21 mouse cellular contexts compared by ENCODE assay signal in genomic region chr10:77119437-77119836, GRCm38 (mm10). TPM values are rescaled to one million over a fixed set of nuclear protein-coding genes. Genes with fewer than 3 reads are reported as not detected.
A peak's percentile ranks its signal among the peaks of the same experiment; 100 is the strongest.
DNase-seq lines count a peak whose midpoint lies in the region; ATAC-seq and TF ChIP-seq lines count a peak whose summit lies in the region.
"Had no signal": no experiment of that assay in that cellular context is flagged by ENCODE, and none has a peak within 500 bp of the region (broad histone marks: within the 10 kb centered on the region; RNA-seq: fewer than 3 reads in every experiment).

No protein-coding gene starts in this region.

- H3K36me3 ChIP-seq in kidney, embryonic 14.5 days (ENCODE audit: control insufficient read depth, insufficient read depth, low read length) = no peaks in the 10 kb centered on the region
- H3K36me3 ChIP-seq in E14TG2a.4 (ENCODE audit: insufficient read depth, low read length) = peaks cover 44% of the 10 kb centered on the region
- H3K36me3 ChIP-seq: forebrain, embryonic 12.5 days; hindbrain, embryonic 12.5 days had no signal

- WGBS in kidney, embryonic 14.5 days = 60% methylated on average over 11 of the region's 11 CpGs

- ATAC-seq in kidney, embryonic 14.5 days (ENCODE audit: low FRiP score, low TSS enrichment) = no peak
- ATAC-seq: forebrain, embryonic 16.5 days; hindbrain, embryonic 16.5 days had no signal

- peak; percentile 56 for DNase-seq in kidney, adult 11 months
- peak; percentile 63 for DNase-seq in kidney, adult 9 months
- peak; percentile 53 for DNase-seq in kidney, postnatal 14 days
- no peak for DNase-seq in cerebellum, postnatal 4 days (ENCODE audit: low spot score in 2 of 2)
- no peak for DNase-seq in spleen, adult 12 weeks (ENCODE audit: low spot score)
- DNase-seq in adrenal gland, postnatal 25 days = no peak
- DNase-seq: adrenal gland, postnatal 10 days; cerebellum, adult 11-12 months; cerebellum, adult 9-10 months; cerebellum, postnatal 25 days; gastrocnemius, postnatal 10 days; heart, adult 18-20 months; heart, postnatal 10 days; heart, postnatal 4 days had no signal

- no peak overlapping the region for H3K9ac ChIP-seq in kidney, embryonic 14.5 days (ENCODE audit: low read depth, low read length)
- H3K9ac ChIP-seq: forebrain, embryonic 12.5 days; hindbrain, embryonic 12.5 days had no signal

- H3K4me3 ChIP-seq in kidney, embryonic 14.5 days (ENCODE audit: low read length) = no peak overlapping the region
- peak overlapping the region; percentile 13; the same call in 1 of the 2 replicates for H3K4me3 ChIP-seq in E14TG2a.4 (replicated peaks; ENCODE audit: low read length)
- H3K4me3 ChIP-seq: forebrain, embryonic 12.5 days; heart, embryonic 10.5 days; hindbrain, embryonic 12.5 days had no signal

- no peak for TF ChIP-seq CTCF in E14TG2a.4 (conservative IDR thresholded peaks at IDR 0.05; ENCODE audit: low read length)

- no peaks in the 10 kb centered on the region for H3K9me3 ChIP-seq in kidney, embryonic 14.5 days (ENCODE audit: control insufficient read depth, low read length)
- no peaks in the 10 kb centered on the region for H3K9me3 ChIP-seq in E14TG2a.4 (ENCODE audit: low read length)
- H3K9me3 ChIP-seq: heart, embryonic 10.5 days; hindbrain, embryonic 12.5 days had no signal

- H3K4me1 ChIP-seq in kidney, embryonic 14.5 days (ENCODE audit: control insufficient read depth, insufficient read depth, low read length) = peaks cover 44% of the 10 kb centered on the region
- peaks cover 94% of the 10 kb centered on the region for H3K4me1 ChIP-seq in E14TG2a.4 (replicated peaks; ENCODE audit: low read depth, low read length)

- H3K27ac ChIP-seq in kidney, embryonic 14.5 days (ENCODE audit: low read depth, low read length) = no peak overlapping the region
- H3K27ac ChIP-seq: forebrain, embryonic 12.5 days; hindbrain, embryonic 12.5 days had no signal

- no peak overlapping the region for H3K4me2 ChIP-seq in kidney, embryonic 14.5 days (replicated peaks; ENCODE audit: low read depth, low read length)
- H3K4me2 ChIP-seq: forebrain, embryonic 12.5 days; hindbrain, embryonic 12.5 days had no signal

- no peaks in the 10 kb centered on the region for H3K27me3 ChIP-seq in kidney, embryonic 14.5 days (ENCODE audit: control insufficient read depth, insufficient read depth, low read length)
- H3K27me3 ChIP-seq in E14TG2a.4 (ENCODE audit: insufficient read depth, low read length) = no peaks in the 10 kb centered on the region
- H3K27me3 ChIP-seq: forebrain, embryonic 12.5 days; hindbrain, embryonic 12.5 days had no signal

RNA-seq across cellular contexts. Expression of gene Col18a1, which starts 46.9 kb away (rescaled TPM):
- polyA plus RNA-seq in kidney, embryonic 14.5 days (2014; fragmentation: Nextera tagmentation; extraction: Ambion mirVana) = 78.6 and 140 TPM in 2 replicates
- total RNA-seq in adrenal gland, postnatal 25 days (2021) = 26.1 and 29.6 TPM in 2 replicates

Comparison
In these comparisons a context has a peak if more than half of its experiments do, and no peak if none do; other contexts are left out.
1. DNase-seq: peak in kidney, adult 11 months (single experiment), kidney, adult 9 months (single experiment) and kidney, postnatal 14 days (single experiment); none in cerebellum, postnatal 4 days (0 of 2), spleen, adult 12 weeks (single experiment) and adrenal gland, postnatal 25 days (single experiment).